Mouse (Mus musculus): ENCODE results near the gene Mnt. TPM values are rescaled to one million over a fixed set of nuclear protein-coding genes. Genes with fewer than 3 reads are reported as not detected.
"Not testable (repeated sequence)": the region's sequence is repeated elsewhere in the genome, so short reads cannot be mapped to it uniquely, and the experiment has no call there.

Mnt gene
- polyA plus RNA-seq (2014; fragmentation: Nextera tagmentation; extraction: Ambion mirVana) = 3.5 and 3.9 TPM in 2 replicates

DNA sequence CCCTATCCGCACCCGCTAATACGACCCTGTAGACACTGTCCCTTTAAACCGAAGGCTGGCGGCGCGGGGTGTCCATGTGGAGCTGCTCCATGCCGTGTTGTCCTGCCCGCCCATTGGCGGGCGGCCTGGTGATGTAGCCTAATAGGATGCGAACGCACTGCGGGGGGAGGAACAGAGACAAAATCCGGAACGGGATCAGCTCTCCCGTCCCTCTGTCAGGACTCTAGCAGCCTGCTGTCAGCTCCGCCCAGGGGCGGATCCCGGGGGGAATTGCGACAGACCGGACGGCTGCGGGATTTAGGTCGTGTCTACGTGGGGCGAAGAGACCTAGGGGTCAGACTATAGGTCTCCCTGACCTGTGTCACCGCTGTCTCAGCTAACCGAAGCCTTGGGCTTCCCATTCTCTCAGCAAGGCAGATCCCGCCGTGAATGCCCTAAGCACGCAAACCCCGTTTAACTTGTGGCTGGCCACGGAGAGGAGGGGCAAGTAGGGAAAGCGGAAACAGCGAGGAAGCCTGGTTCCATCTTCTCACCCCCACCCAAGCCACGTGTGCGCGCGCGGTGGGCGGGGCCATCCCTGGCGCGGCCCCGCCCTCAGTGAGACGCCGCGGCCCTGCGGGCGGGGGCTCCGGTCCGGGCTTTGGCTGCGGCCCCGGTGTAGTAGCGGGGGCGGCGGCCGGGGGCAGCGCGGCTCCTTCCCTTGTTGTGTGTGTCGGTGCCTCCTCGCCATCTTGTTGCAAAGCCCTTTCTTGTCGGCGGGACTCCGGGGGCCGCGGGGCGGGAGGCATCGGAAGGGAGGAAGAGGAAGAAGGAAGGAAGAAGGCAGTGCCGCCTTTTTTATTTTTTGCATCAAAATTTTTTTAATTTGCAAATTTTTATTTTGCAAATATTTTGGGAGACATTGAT is at the start of gene Mnt:
Gene Mnt (plus strand): TSS at position 665 of the 906 bp plus-strand sequence.
- Histone ChIP-seq H3K9ac (ENCODE audit: low read depth, low read length) (peak within 1 kb of the TSS; percentile 72), H3K27ac (ENCODE audit: low read depth, low read length) (peak within 1 kb of the TSS; percentile 99), H3K36me3 (ENCODE audit: control insufficient read depth, insufficient read depth, low read length) (no peaks in the 10 kb centered on the region), H3K4me3 (ENCODE audit: low read depth, low read length) (peak within 1 kb of the TSS; percentile 80), H3K9me3 (ENCODE audit: control insufficient read depth, low read length) (no peaks in the 10 kb centered on the region), H3K4me1 (replicated peaks; ENCODE audit: control insufficient read depth, insufficient read depth, low read length) (peaks cover 45% of the 10 kb centered on the region), H3K27me3 (replicated peaks; ENCODE audit: control insufficient read depth, insufficient read depth, low read length) (no peaks in the 10 kb centered on the region), H3K4me2 (peak within 1 kb of the TSS; percentile 99)
- DNase-seq (ENCODE audit: low spot score) (peak; percentile 94), ATAC-seq (replicated peaks; ENCODE audit: low FRiP score) (peak; percentile 82)
- WGBS = 1% methylated on average over 67 of the region's 70 CpGs

DNA sequence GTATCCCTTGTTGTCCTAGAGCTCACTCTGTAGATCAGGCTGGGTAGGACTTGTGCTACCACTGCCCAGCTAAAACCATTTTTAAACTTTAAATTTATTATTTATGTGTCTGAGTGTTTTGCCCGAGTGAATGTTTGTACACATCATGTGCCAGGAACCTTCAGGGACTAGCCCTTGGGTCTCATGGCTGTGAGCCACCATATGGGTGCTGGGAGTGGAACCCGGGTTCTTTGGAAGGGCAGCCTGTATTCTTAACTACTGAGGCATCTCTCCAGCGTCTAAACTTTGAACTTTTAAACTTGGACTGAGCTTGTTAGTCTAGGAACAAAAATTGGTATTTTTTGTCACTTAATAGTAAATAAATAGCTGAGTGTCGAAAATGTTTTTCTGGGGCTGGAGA is 37.8 kb upstream of the Mnt start:
- H3K9me3 ChIP-seq (ENCODE audit: control insufficient read depth, low read length) = no peaks in the 10 kb centered on the region
- DNase-seq (ENCODE audit: low spot score) = no peak
- H3K27ac ChIP-seq (ENCODE audit: low read depth, low read length) = no peak overlapping the region
- H3K4me3 ChIP-seq (ENCODE audit: low read depth, low read length) = no peak overlapping the region
- H3K27me3 ChIP-seq (replicated peaks; ENCODE audit: control insufficient read depth, insufficient read depth, low read length) = no peaks in the 10 kb centered on the region
- ATAC-seq (replicated peaks; ENCODE audit: low FRiP score) = no peak
- no peak overlapping the region for H3K4me2 ChIP-seq
- 94% methylated on average over 4 of the region's 4 CpGs for WGBS
- H3K4me1 ChIP-seq (replicated peaks; ENCODE audit: control insufficient read depth, insufficient read depth, low read length) = no peaks in the 10 kb centered on the region
- H3K36me3 ChIP-seq (ENCODE audit: control insufficient read depth, insufficient read depth, low read length) = peaks cover 43% of the 10 kb centered on the region
- H3K9ac ChIP-seq (ENCODE audit: low read depth, low read length) = no peak overlapping the region

- Histone ChIP-seq H3K27ac (ENCODE audit: low read depth, low read length) (no peak overlapping the region), H3K36me3 (ENCODE audit: control insufficient read depth, insufficient read depth, low read length) (peaks cover 29% of the 10 kb centered on the region), H3K4me3 (ENCODE audit: low read depth, low read length) (no peak overlapping the region), H3K9me3 (ENCODE audit: control insufficient read depth, low read length) (no peaks in the 10 kb centered on the region), H3K27me3 (replicated peaks; ENCODE audit: control insufficient read depth, insufficient read depth, low read length) (no peaks in the 10 kb centered on the region), H3K9ac (ENCODE audit: low read depth, low read length) (no peak overlapping the region), H3K4me2 (no peak overlapping the region), H3K4me1 (replicated peaks; ENCODE audit: control insufficient read depth, insufficient read depth, low read length) (no peaks in the 10 kb centered on the region)
- DNase-seq (ENCODE audit: low spot score) (no peak), ATAC-seq (replicated peaks; ENCODE audit: low FRiP score) (no peak)
- WGBS = 81% methylated on average over 4 of the region's 4 CpGs
These were observed 30.1 kb upstream of the Mnt start for GRCm38 (mm10) chr11:74800658-74801057.

DNA sequence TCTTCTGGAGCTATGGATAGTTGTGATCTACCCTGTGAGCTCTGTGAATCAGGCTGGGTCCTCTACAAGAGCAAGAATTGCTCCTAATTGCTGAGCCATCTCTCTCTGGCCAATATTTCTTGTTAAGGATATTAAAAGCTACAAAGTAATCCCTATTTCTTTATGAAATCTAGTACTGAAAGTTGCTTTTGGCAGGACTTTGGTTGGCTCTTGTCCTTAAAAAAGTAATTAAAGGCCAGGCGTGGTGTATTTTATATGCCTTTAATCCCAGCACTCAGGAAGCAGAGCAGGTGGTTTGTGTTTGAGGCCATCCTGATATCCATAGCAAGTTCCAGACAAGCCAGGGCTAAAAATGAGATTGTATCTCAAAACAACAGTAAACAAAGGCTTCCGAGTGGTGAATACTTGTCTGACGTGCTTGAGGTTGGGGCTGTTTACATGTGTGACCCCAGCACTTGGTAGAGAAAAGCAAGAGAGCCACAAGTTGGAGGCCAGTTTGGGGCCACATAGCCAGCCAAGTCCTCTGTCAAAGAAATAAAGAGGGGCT is 26.6 kb upstream of the Mnt start:
- Histone ChIP-seq H3K36me3 (ENCODE audit: control insufficient read depth, insufficient read depth, low read length) (peaks cover 40% of the 10 kb centered on the region), H3K27me3 (replicated peaks; ENCODE audit: control insufficient read depth, insufficient read depth, low read length) (no peaks in the 10 kb centered on the region), H3K4me1 (replicated peaks; ENCODE audit: control insufficient read depth, insufficient read depth, low read length) (no peaks in the 10 kb centered on the region), H3K4me2 (no peak overlapping the region), H3K4me3 (ENCODE audit: low read depth, low read length) (no peak overlapping the region), H3K27ac (ENCODE audit: low read depth, low read length) (no peak overlapping the region), H3K9ac (ENCODE audit: low read depth, low read length) (no peak overlapping the region), H3K9me3 (ENCODE audit: control insufficient read depth, low read length) (no peaks in the 10 kb centered on the region)
- DNase-seq (ENCODE audit: low spot score) (no peak), ATAC-seq (replicated peaks; ENCODE audit: low FRiP score) (no peak)
- 90% methylated on average over 3 of the region's 3 CpGs for WGBS

GRCm38 (mm10) chr11:74807246-74807882 is 23.4 kb upstream of the Mnt start:
- no peak overlapping the region for H3K4me2 ChIP-seq
- WGBS = 84% methylated on average over 6 of the region's 6 CpGs
- no peak overlapping the region for H3K27ac ChIP-seq (ENCODE audit: low read depth, low read length)
- ATAC-seq (replicated peaks; ENCODE audit: low FRiP score) (no peak), DNase-seq (ENCODE audit: low spot score) (no peak)
- H3K36me3 ChIP-seq (ENCODE audit: control insufficient read depth, insufficient read depth, low read length) = peaks cover 39% of the 10 kb centered on the region
- H3K27me3 ChIP-seq (replicated peaks; ENCODE audit: control insufficient read depth, insufficient read depth, low read length) = no peaks in the 10 kb centered on the region
- H3K4me3 ChIP-seq (ENCODE audit: low read depth, low read length) = no peak overlapping the region
- no peaks in the 10 kb centered on the region for H3K9me3 ChIP-seq (ENCODE audit: control insufficient read depth, low read length)
- no peak overlapping the region for H3K9ac ChIP-seq (ENCODE audit: low read depth, low read length)
- no peaks in the 10 kb centered on the region for H3K4me1 ChIP-seq (replicated peaks; ENCODE audit: control insufficient read depth, insufficient read depth, low read length)

GRCm38 (mm10) chr11:74808251-74808853 is 22.4 kb upstream of the Mnt start:
- Histone ChIP-seq H3K4me1 (replicated peaks; ENCODE audit: control insufficient read depth, insufficient read depth, low read length) (no peaks in the 10 kb centered on the region), H3K27me3 (replicated peaks; ENCODE audit: control insufficient read depth, insufficient read depth, low read length) (no peaks in the 10 kb centered on the region), H3K4me2 (no peak overlapping the region), H3K9me3 (ENCODE audit: control insufficient read depth, low read length) (no peaks in the 10 kb centered on the region), H3K36me3 (ENCODE audit: control insufficient read depth, insufficient read depth, low read length) (peaks cover 37% of the 10 kb centered on the region), H3K27ac (ENCODE audit: low read depth, low read length) (no peak overlapping the region), H3K9ac (ENCODE audit: low read depth, low read length) (no peak overlapping the region), H3K4me3 (ENCODE audit: low read depth, low read length) (no peak overlapping the region)
- DNase-seq (ENCODE audit: low spot score) (no peak), ATAC-seq (replicated peaks; ENCODE audit: low FRiP score) (no peak)
- 86% methylated on average over 6 of the region's 6 CpGs for WGBS

DNA sequence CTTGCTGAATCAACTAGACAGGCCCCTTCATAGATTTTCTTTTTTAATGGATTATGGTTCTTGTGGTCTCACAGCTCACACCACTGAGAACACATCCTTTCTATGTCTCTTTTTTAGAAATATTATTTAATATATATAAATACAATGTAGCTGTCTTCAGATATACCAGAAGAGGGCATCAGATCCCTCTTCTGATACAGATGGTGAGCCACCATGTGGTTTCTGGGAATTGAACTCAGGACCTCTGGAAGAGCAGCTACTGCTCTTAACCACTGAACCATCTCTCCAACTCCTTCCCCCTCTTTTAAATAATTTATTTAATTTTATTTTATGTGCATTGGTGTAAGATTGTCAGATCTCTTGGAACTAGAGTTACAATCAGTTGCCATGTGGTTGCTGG is 20.6 kb upstream of the Mnt start:
- no peak overlapping the region for H3K4me3 ChIP-seq (ENCODE audit: low read depth, low read length)
- H3K27ac ChIP-seq (ENCODE audit: low read depth, low read length) = no peak overlapping the region
- H3K36me3 ChIP-seq (ENCODE audit: control insufficient read depth, insufficient read depth, low read length) = peaks cover 30% of the 10 kb centered on the region
- H3K4me1 ChIP-seq (replicated peaks; ENCODE audit: control insufficient read depth, insufficient read depth, low read length) = no peaks in the 10 kb centered on the region
- H3K27me3 ChIP-seq (replicated peaks; ENCODE audit: control insufficient read depth, insufficient read depth, low read length) = no peaks in the 10 kb centered on the region
- no peaks in the 10 kb centered on the region for H3K9me3 ChIP-seq (ENCODE audit: control insufficient read depth, low read length)
- DNase-seq (ENCODE audit: low spot score) = no peak
- no peak overlapping the region for H3K9ac ChIP-seq (ENCODE audit: low read depth, low read length)
- ATAC-seq (replicated peaks; ENCODE audit: low FRiP score) = no peak
- no peak overlapping the region for H3K4me2 ChIP-seq

DNA sequence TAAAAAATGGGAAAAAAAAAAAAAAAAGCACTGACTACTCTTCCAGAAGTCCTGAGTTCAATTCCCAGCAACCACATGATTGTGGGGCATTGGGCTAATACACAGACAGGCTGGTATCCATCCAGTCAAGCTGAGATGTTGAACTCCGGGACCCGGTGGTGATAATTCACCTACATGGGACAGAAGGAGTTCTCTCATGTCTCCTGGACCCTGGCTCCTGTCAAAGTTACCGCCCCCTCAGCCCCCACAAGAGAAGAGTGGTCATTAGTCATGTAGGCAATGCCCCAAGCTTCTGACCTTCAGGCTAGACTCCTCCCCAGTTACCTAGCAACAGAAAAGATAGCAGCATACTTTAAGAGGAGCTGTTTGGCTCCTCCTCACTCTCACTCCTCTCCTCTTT is 19.7 kb upstream of the Mnt start:
- not testable (repeated sequence) for H3K27me3 ChIP-seq (replicated peaks; ENCODE audit: control insufficient read depth, insufficient read depth, low read length); H3K4me2 ChIP-seq; H3K4me3 ChIP-seq (ENCODE audit: low read depth, low read length); H3K4me1 ChIP-seq (replicated peaks; ENCODE audit: control insufficient read depth, insufficient read depth, low read length); H3K9ac ChIP-seq (ENCODE audit: low read depth, low read length); H3K27ac ChIP-seq (ENCODE audit: low read depth, low read length); H3K9me3 ChIP-seq (ENCODE audit: control insufficient read depth, low read length); DNase-seq (ENCODE audit: low spot score)
- WGBS = 63% methylated on average over 3 of the region's 3 CpGs
- peaks cover 26% of the 10 kb centered on the region for H3K36me3 ChIP-seq (ENCODE audit: control insufficient read depth, insufficient read depth, low read length)
- ATAC-seq (replicated peaks; ENCODE audit: low FRiP score) = 0 out of 2 replicates have a peak, but pooled peaks have one; percentile 36
